Mouse (Mus musculus): Measurements from ENCODE around the gene B4galnt3. TPM values are rescaled to one million over a fixed set of nuclear protein-coding genes. Genes with fewer than 3 reads are reported as not detected.

Gene B4galnt3
- polyA plus RNA-seq, 1 experiment: 0.33 TPM

GRCm38 (mm10) chr6:120185012-120185730 is 109.2 kb downstream of the B4galnt3 start:
- Histone ChIP-seq H3K27me3 (ENCODE audit: control insufficient read depth, insufficient read depth, insufficient read length) (no peaks in the 10 kb centered on the region), H3K79me2 (ENCODE audit: control insufficient read depth, insufficient read depth) (no peaks in the 10 kb centered on the region), H3ac (ENCODE audit: control insufficient read depth, insufficient read length, low read depth) (no peak overlapping the region), H3K79me3 (ENCODE audit: low read depth) (no peaks in the 10 kb centered on the region), H3K4me3 (ENCODE audit: insufficient read depth, poor library complexity, severe bottlenecking) (no peak overlapping the region), H3K36me3 (ENCODE audit: control insufficient read depth, insufficient read depth) (no peaks in the 10 kb centered on the region)
- no peak for TF ChIP-seq USF1 (IDR thresholded peaks at IDR 0.05; ENCODE audit: low read depth)
- TF ChIP-seq MYOD1 (IDR thresholded peaks at IDR 0.05; ENCODE audit: control insufficient read depth, insufficient read length, low read depth): no peak
- TF ChIP-seq MAX (IDR thresholded peaks at IDR 0.05): no peak
- no peak for TF ChIP-seq FOSL1 (IDR thresholded peaks at IDR 0.05; ENCODE audit: insufficient read depth, low read length, poor library complexity, severe bottlenecking)
- TF ChIP-seq CTCF (IDR thresholded peaks at IDR 0.05; ENCODE audit: control insufficient read depth, insufficient read depth, insufficient read length): no peak
- TF ChIP-seq CEBPB (IDR thresholded peaks at IDR 0.05; ENCODE audit: low read depth): no peak
- TF ChIP-seq MYOG (IDR thresholded peaks at IDR 0.05; ENCODE audit: control insufficient read depth, extremely low read depth, insufficient read length): no peak

GRCm38 (mm10) chr6:120183771-120184170 is 110.6 kb downstream of the B4galnt3 start:
- no peaks in the 10 kb centered on the region for H3K79me3 ChIP-seq (ENCODE audit: low read depth)
- H3K79me2 ChIP-seq (ENCODE audit: control insufficient read depth, insufficient read depth): no peaks in the 10 kb centered on the region
- H3K4me3 ChIP-seq (ENCODE audit: insufficient read depth, poor library complexity, severe bottlenecking): no peak overlapping the region
- TF ChIP-seq MAX (IDR thresholded peaks at IDR 0.05) (no peak), MYOD1 (IDR thresholded peaks at IDR 0.05; ENCODE audit: control insufficient read depth, insufficient read length, low read depth) (no peak), CEBPB (IDR thresholded peaks at IDR 0.05; ENCODE audit: low read depth) (no peak), USF1 (IDR thresholded peaks at IDR 0.05; ENCODE audit: low read depth) (no peak), MYOG (IDR thresholded peaks at IDR 0.05; ENCODE audit: control insufficient read depth, extremely low read depth, insufficient read length) (no peak)
- no peaks in the 10 kb centered on the region for H3K36me3 ChIP-seq (ENCODE audit: control insufficient read depth, insufficient read depth)
- no peak overlapping the region for H3ac ChIP-seq (ENCODE audit: control insufficient read depth, insufficient read length, low read depth)
- no peaks in the 10 kb centered on the region for H3K27me3 ChIP-seq (ENCODE audit: control insufficient read depth, insufficient read depth, insufficient read length)

GRCm38 (mm10) chr6:120182160-120182559 is 112.2 kb downstream of the B4galnt3 start:
- Histone ChIP-seq H3K79me3 (ENCODE audit: low read depth) (no peaks in the 10 kb centered on the region), H3K36me3 (ENCODE audit: control insufficient read depth, insufficient read depth) (no peaks in the 10 kb centered on the region), H3ac (ENCODE audit: control insufficient read depth, insufficient read length, low read depth) (no peak overlapping the region), H3K79me2 (ENCODE audit: control insufficient read depth, insufficient read depth) (no peaks in the 10 kb centered on the region), H3K4me3 (ENCODE audit: insufficient read depth, poor library complexity, severe bottlenecking) (no peak overlapping the region), H3K27me3 (ENCODE audit: control insufficient read depth, insufficient read depth, insufficient read length) (no peaks in the 10 kb centered on the region)
- TF ChIP-seq CTCF (IDR thresholded peaks at IDR 0.05; ENCODE audit: control insufficient read depth, insufficient read depth, insufficient read length) (no peak), FOSL1 (IDR thresholded peaks at IDR 0.05; ENCODE audit: insufficient read depth, low read length, poor library complexity, severe bottlenecking) (no peak), MYOG (IDR thresholded peaks at IDR 0.05; ENCODE audit: control insufficient read depth, extremely low read depth, insufficient read length) (no peak), CEBPB (IDR thresholded peaks at IDR 0.05; ENCODE audit: low read depth) (no peak), MAX (IDR thresholded peaks at IDR 0.05) (no peak), USF1 (IDR thresholded peaks at IDR 0.05; ENCODE audit: low read depth) (no peak), MYOD1 (IDR thresholded peaks at IDR 0.05; ENCODE audit: control insufficient read depth, insufficient read length, low read depth) (no peak)

- TF ChIP-seq FOSL1 (IDR thresholded peaks at IDR 0.05; ENCODE audit: insufficient read depth, low read length, poor library complexity, severe bottlenecking) (no peak), MYOG (IDR thresholded peaks at IDR 0.05; ENCODE audit: control insufficient read depth, extremely low read depth, insufficient read length) (no peak), USF1 (IDR thresholded peaks at IDR 0.05; ENCODE audit: low read depth) (no peak), CTCF (IDR thresholded peaks at IDR 0.05; ENCODE audit: control insufficient read depth, insufficient read depth, insufficient read length) (no peak), MYOD1 (IDR thresholded peaks at IDR 0.05; ENCODE audit: control insufficient read depth, insufficient read length, low read depth) (no peak), MAX (IDR thresholded peaks at IDR 0.05) (no peak), CEBPB (IDR thresholded peaks at IDR 0.05; ENCODE audit: low read depth) (no peak)
- Histone ChIP-seq H3K36me3 (ENCODE audit: control insufficient read depth, insufficient read depth) (no peaks in the 10 kb centered on the region), H3K79me2 (ENCODE audit: control insufficient read depth, insufficient read depth) (no peaks in the 10 kb centered on the region), H3K79me3 (ENCODE audit: low read depth) (no peaks in the 10 kb centered on the region), H3K27me3 (ENCODE audit: control insufficient read depth, insufficient read depth, insufficient read length) (no peaks in the 10 kb centered on the region), H3K4me3 (ENCODE audit: insufficient read depth, poor library complexity, severe bottlenecking) (no peak overlapping the region), H3ac (ENCODE audit: control insufficient read depth, insufficient read length, low read depth) (no peak overlapping the region)
These were observed 113.9 kb downstream of the B4galnt3 start for GRCm38 (mm10) chr6:120180492-120180891.

- no peaks in the 10 kb centered on the region for H3K79me2 ChIP-seq (ENCODE audit: control insufficient read depth, insufficient read depth)
- no peaks in the 10 kb centered on the region for H3K36me3 ChIP-seq (ENCODE audit: control insufficient read depth, insufficient read depth)
- TF ChIP-seq FOSL1 (IDR thresholded peaks at IDR 0.05; ENCODE audit: insufficient read depth, low read length, poor library complexity, severe bottlenecking) (no peak), CEBPB (IDR thresholded peaks at IDR 0.05; ENCODE audit: low read depth) (no peak), MYOD1 (IDR thresholded peaks at IDR 0.05; ENCODE audit: control insufficient read depth, insufficient read length, low read depth) (no peak), USF1 (IDR thresholded peaks at IDR 0.05; ENCODE audit: low read depth) (no peak), MAX (IDR thresholded peaks at IDR 0.05) (no peak), MYOG (IDR thresholded peaks at IDR 0.05; ENCODE audit: control insufficient read depth, extremely low read depth, insufficient read length) (no peak), CTCF (IDR thresholded peaks at IDR 0.05; ENCODE audit: control insufficient read depth, insufficient read depth, insufficient read length) (no peak)
- no peaks in the 10 kb centered on the region for H3K79me3 ChIP-seq (ENCODE audit: low read depth)
- no peak overlapping the region for H3ac ChIP-seq (ENCODE audit: control insufficient read depth, insufficient read length, low read depth)
- no peaks in the 10 kb centered on the region for H3K27me3 ChIP-seq (ENCODE audit: control insufficient read depth, insufficient read depth, insufficient read length)
- no peak overlapping the region for H3K4me3 ChIP-seq (ENCODE audit: insufficient read depth, poor library complexity, severe bottlenecking)
These were observed 114.6 kb downstream of the B4galnt3 start for GRCm38 (mm10) chr6:120179756-120180206.

Data from C2C12 (cell line).